Mouse (Mus musculus) kidney, adult 2 months (tissue): Measurements from ENCODE around the gene Bcat2.

Source experiments
- CTCF ChIP-seq: fragments of 200-500 bp; conservative IDR thresholded peaks from 2 replicates; pipeline ENCODE4 v1.5.1; 2011; ENCODE audit warnings: low read depth, mild to moderate bottlenecking, control low read depth, low read length, moderate library complexity, mixed read lengths; ENCODE audit not compliant: insufficient read depth, insufficient read length
- POLR2A ChIP-seq: fragments of 200-500 bp; IDR thresholded peaks from one replicate; pipeline ENCODE4 v1.6.1; 2011; ENCODE audit warnings: low read depth, low read length, control low read depth

DNA sequence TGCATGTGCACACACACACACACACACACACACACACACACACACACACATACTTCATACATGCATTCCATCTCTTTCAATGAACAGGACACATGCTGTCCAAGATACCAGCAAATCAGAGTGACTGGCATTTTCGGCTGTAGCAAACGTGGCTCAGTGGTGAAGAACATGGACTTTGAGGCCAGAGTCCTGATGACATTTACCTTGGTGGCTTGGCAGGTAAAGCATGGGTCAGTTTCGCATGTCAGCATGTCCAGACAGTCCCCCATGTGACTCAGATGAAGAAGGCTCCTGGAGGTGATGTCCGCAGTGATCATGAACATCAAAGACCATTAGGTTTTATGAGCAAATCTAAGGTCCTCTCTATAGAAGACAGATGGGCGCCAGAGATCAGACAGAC lies 27.1 kb downstream of the Bcat2 start:
- TF ChIP-seq CTCF = no peak
- no peak for TF ChIP-seq POLR2A
